Mouse (Mus musculus) CH12.LX (cell line): ENCODE data around the gene Phf23. TPM values are rescaled to one million over a fixed set of nuclear protein-coding genes. Genes with fewer than 3 reads are reported as not detected.

Experiments
- DNase-seq: peaks from one replicate; pipeline ENCODE4 v3.0.0-alpha.2; 2013; ENCODE audit errors: extremely low read depth
- H3K27ac ChIP-seq: 2 replicates; pipeline ENCODE4 v1.5.1; 2012; ENCODE audit warnings: low read depth, mild to moderate bottlenecking, control low read depth, moderate library complexity; ENCODE audit not compliant: insufficient read depth
- H3K27me3 ChIP-seq: replicated peaks from 2 replicates; pipeline ENCODE3; 2012; ENCODE audit warnings: inconsistent platforms
- H3K36me3 ChIP-seq, 2 experiments: replicated peaks in 1 of 2; 2 replicates each; pipeline versions ENCODE3 to v1.6.1; 2012; ENCODE audit warnings: inconsistent platforms in 1 of 2, low read length in 1 of 2, mild to moderate bottlenecking in 1 of 2, mixed read lengths in 1 of 2, moderate library complexity in 1 of 2; ENCODE audit not compliant: control insufficient read depth in 1 of 2, insufficient read depth in 1 of 2
- H3K4me1 ChIP-seq, 2 experiments: 2 replicates each; pipeline ENCODE4 v1.6.1; 2012; ENCODE audit warnings: inconsistent platforms in 1 of 2, moderate library complexity in 1 of 2; ENCODE audit not compliant: insufficient read depth in 2 of 2, control insufficient read depth in 1 of 2
- H3K4me2 ChIP-seq: 2 replicates; pipeline ENCODE4 v1.6.1; 2012; ENCODE audit warnings: low read depth, mild to moderate bottlenecking, control low read depth; ENCODE audit not compliant: poor library complexity, insufficient read depth, severe bottlenecking
- H3K4me3 ChIP-seq, 3 experiments: fragments of 150-350 bp in 1 of 3; sonication (generic) in 1 of 3; replicated peaks in 1 of 3; 2 replicates each; pipeline versions ENCODE3 to v1.5.1; 2011 to 2012; ENCODE audit warnings: low read depth in 2 of 3, low read length in 2 of 3, mild to moderate bottlenecking in 2 of 3, moderate library complexity in 2 of 3, control low read depth in 1 of 3, improper control_type of control experiment in 1 of 3, inconsistent platforms in 1 of 3, mixed read lengths in 1 of 3; ENCODE audit not compliant: poor library complexity in 1 of 3
- H3K79me2 ChIP-seq: replicated peaks from 2 replicates; pipeline ENCODE4 v1.6.1; 2012; ENCODE audit warnings: mild to moderate bottlenecking, moderate library complexity; ENCODE audit not compliant: control insufficient read depth, poor library complexity, insufficient read depth, severe bottlenecking; ENCODE audit errors: extremely low read depth
- H3K9ac ChIP-seq: 2 replicates; pipeline ENCODE4 v1.6.1; 2012; ENCODE audit warnings: low read depth, mild to moderate bottlenecking, control low read depth, moderate library complexity; ENCODE audit not compliant: insufficient read depth
- H3K9me3 ChIP-seq: replicated peaks from 2 replicates; pipeline ENCODE3; 2012; ENCODE audit warnings: low read length, inconsistent platforms, mixed read lengths
- BHLHE40 ChIP-seq: IDR thresholded peaks from 2 replicates; pipeline ENCODE4 v1.6.1; 2011; ENCODE audit warnings: mild to moderate bottlenecking, low read depth, low read length, improper control_type of control experiment
- CHD2 ChIP-seq: IDR thresholded peaks from 2 replicates; pipeline ENCODE4 v1.6.1; 2011; ENCODE audit warnings: low read length, improper control_type of control experiment
- CTCF ChIP-seq, 2 experiments: IDR thresholded peaks in 1 of 2; conservative IDR thresholded peaks in 1 of 2; 2 replicates each; pipeline ENCODE4 v1.5.1; 2011 to 2012; ENCODE audit warnings: low read depth in 2 of 2, low read length in 2 of 2, improper control_type of control experiment in 1 of 2, inconsistent platforms in 1 of 2, mild to moderate bottlenecking in 1 of 2, moderate library complexity in 1 of 2
- E2F4 ChIP-seq: IDR thresholded peaks from 2 replicates; pipeline ENCODE4 v1.6.1; 2011; ENCODE audit warnings: low read depth, low read length, improper control_type of control experiment; ENCODE audit not compliant: insufficient replicate concordance
- ETS1 ChIP-seq: conservative IDR thresholded peaks from 2 replicates; pipeline ENCODE4 v1.6.1; 2012; ENCODE audit warnings: low read depth, mild to moderate bottlenecking, inconsistent platforms, low read length, improper control_type of control experiment, moderate library complexity
- KAT2A ChIP-seq: IDR thresholded peaks from 2 replicates; pipeline ENCODE4 v1.6.1; 2012; ENCODE audit warnings: low read length, improper control_type of control experiment, inconsistent platforms; ENCODE audit not compliant: insufficient replicate concordance
- MAFK ChIP-seq: IDR thresholded peaks from 2 replicates; pipeline ENCODE4 v1.6.1; 2011; ENCODE audit warnings: low read length, improper control_type of control experiment; ENCODE audit not compliant: insufficient replicate concordance
- MAX ChIP-seq: IDR thresholded peaks from 2 replicates; pipeline ENCODE4 v1.6.1; 2011; ENCODE audit warnings: low read length, improper control_type of control experiment
- MEF2A ChIP-seq: IDR thresholded peaks from 2 replicates; pipeline ENCODE4 v1.6.1; 2014; ENCODE audit warnings: low read depth, mild to moderate bottlenecking, inconsistent platforms, low read length, improper control_type of control experiment, borderline replicate concordance
- MXI1 ChIP-seq: IDR thresholded peaks from 2 replicates; pipeline ENCODE4 v1.6.1; 2011; ENCODE audit warnings: mild to moderate bottlenecking, low read depth, low read length, improper control_type of control experiment
- MYC ChIP-seq: IDR thresholded peaks from 2 replicates; pipeline ENCODE4 v1.6.1; 2011; ENCODE audit warnings: low read depth, mild to moderate bottlenecking, improper control_type of control experiment, low read length
- NELFE ChIP-seq: IDR thresholded peaks from 2 replicates; pipeline ENCODE4 v1.6.1; 2011; ENCODE audit warnings: low read depth, low read length, improper control_type of control experiment
- NRF1 ChIP-seq: IDR thresholded peaks from 2 replicates; pipeline ENCODE4 v1.6.1; 2014; ENCODE audit warnings: low read depth, mild to moderate bottlenecking, inconsistent platforms, low read length, improper control_type of control experiment, moderate library complexity
- PAX5 ChIP-seq: IDR thresholded peaks from 2 replicates; pipeline ENCODE4 v1.6.1; 2012; ENCODE audit warnings: low read length, inconsistent platforms, mixed read lengths
- POLR2A ChIP-seq: IDR thresholded peaks from 2 replicates; pipeline ENCODE4 v1.6.1; 2011; ENCODE audit warnings: low read depth, mild to moderate bottlenecking, improper control_type of control experiment, low read length
- RAD21 ChIP-seq: IDR thresholded peaks from 2 replicates; pipeline ENCODE4 v1.6.1; 2011; ENCODE audit warnings: low read depth, mild to moderate bottlenecking, low read length, improper control_type of control experiment, moderate library complexity
- SIN3A ChIP-seq: IDR thresholded peaks from 2 replicates; pipeline ENCODE4 v1.6.1; 2012; ENCODE audit warnings: low read length, improper control_type of control experiment, inconsistent platforms
- SMC3 ChIP-seq: IDR thresholded peaks from 2 replicates; pipeline ENCODE4 v1.6.1; 2011; ENCODE audit warnings: low read depth, low read length, improper control_type of control experiment
- TBP ChIP-seq: conservative IDR thresholded peaks from 2 replicates; pipeline ENCODE4 v1.6.1; 2011; ENCODE audit warnings: low read depth, low read length, improper control_type of control experiment
- TCF12 ChIP-seq: IDR thresholded peaks from 2 replicates; pipeline ENCODE4 v1.6.1; 2014; ENCODE audit warnings: low read depth, mild to moderate bottlenecking, inconsistent platforms, low read length, improper control_type of control experiment
- UBTF ChIP-seq: IDR thresholded peaks from 2 replicates; pipeline ENCODE4 v1.6.1; 2012; ENCODE audit warnings: low read depth, mild to moderate bottlenecking, inconsistent platforms, low read length, improper control_type of control experiment, moderate library complexity
- USF1 ChIP-seq: IDR thresholded peaks from 2 replicates; pipeline ENCODE4 v1.6.1; 2014; ENCODE audit warnings: low read depth, mild to moderate bottlenecking, inconsistent platforms, low read length, improper control_type of control experiment
- ZKSCAN1 ChIP-seq: IDR thresholded peaks from 2 replicates; pipeline ENCODE4 v1.6.1; 2012; ENCODE audit warnings: low read depth, inconsistent platforms, low read length, improper control_type of control experiment, borderline replicate concordance
- ZNF384 ChIP-seq: IDR thresholded peaks from 2 replicates; pipeline ENCODE4 v1.6.1; 2012; ENCODE audit warnings: low read depth, low read length, improper control_type of control experiment, inconsistent platforms
- dilution Hi-C: fragments of 300-500 bp; cut with MboI; formaldehyde crosslinking; loops from 2 replicates; pipeline ENCODE4 v1.14.3; 2020; ENCODE audit warnings: low sequenced_read_pairs; ENCODE audit not compliant: extremely low pct_unique_long_range_greater_than_20kb, extremely low pct_ligation_motif_present
- in situ Hi-C: fragments of 300-500 bp; cut with MboI; formaldehyde crosslinking; loops from 3 replicates; pipeline ENCODE4 v1.14.3; 2019; ENCODE audit warnings: low sequenced_read_pairs, low pct_ligation_motif_present, low pct_unique_long_range_greater_than_20kb, mixed read lengths
- polyA plus RNA-seq: library from polyadenylated mRNA; unstranded; fragments of >175 nt; gene quantifications from 2 replicates; pipeline ENCODE4 v1.2.1, GENCODE M21; 2012; ENCODE audit warnings: low read depth; ENCODE audit not compliant: insufficient read length
- total RNA-seq, 2 experiments: library from RNA; depleted of rRNA; stranded (reverse); fragments of 300-350 nt in 1 of 2; fragments of >200 nt in 1 of 2; gene quantifications; 2 replicates each; pipeline ENCODE4 v1.2.3; 2012 to 2014

Gene Phf23
- total and polyA plus RNA-seq, 3 experiments, result 67.2 to 93.2 (median 69.0) TPM

DNA sequence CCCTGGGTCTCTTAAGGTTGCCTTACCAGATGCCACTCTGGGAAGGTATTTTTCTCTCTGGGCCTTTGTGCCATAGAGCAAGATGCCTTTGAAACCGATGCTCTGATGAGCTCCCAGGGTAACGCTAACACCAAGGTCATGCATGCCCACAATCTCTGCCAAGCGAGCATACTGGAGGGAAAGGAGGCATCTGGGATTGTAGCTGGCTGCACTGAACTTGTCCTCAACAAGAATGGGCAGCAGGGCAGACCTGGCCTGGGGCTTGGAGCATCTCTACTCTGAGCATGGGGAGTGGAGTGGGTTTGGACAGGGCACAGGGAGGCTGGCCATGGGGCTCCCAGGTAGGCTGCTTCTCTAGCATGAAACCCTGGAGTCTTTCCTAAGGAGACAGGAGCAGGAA, 17.8 kb downstream of the Phf23 start:
- no peak for DNase-seq
- H3K27me3 ChIP-seq, result no peaks in the 10 kb centered on the region
- no peaks in the 10 kb centered on the region for H3K9me3 ChIP-seq
- TF ChIP-seq SIN3A (no peak), ZKSCAN1 (no peak), PAX5 (no peak), UBTF (no peak), SMC3 (no peak), POLR2A (no peak), ZNF384 (no peak), NRF1 (no peak), ETS1 (no peak), USF1 (no peak)
- H3K79me2 ChIP-seq, result no peaks in the 10 kb centered on the region
- no peak overlapping the region for H3K4me3 ChIP-seq
- peaks cover 14 to 21% of the 10 kb centered on the region in 2 experiments for H3K4me1 ChIP-seq
- dilution Hi-C loops, result no loop called here
- no peak overlapping the region for H3K27ac ChIP-seq
- H3K4me2 ChIP-seq, result no peak overlapping the region
- in situ Hi-C loops, result loop anchor here (5.0 to 25.0 kb wide), 2 partner anchors 61 to 926 kb away; partner anchors contain the start of genes Per1 and Vamp2
- H3K36me3 ChIP-seq, result peaks cover 55 to 61% of the 10 kb centered on the region in 2 experiments
- H3K9ac ChIP-seq, result no peak overlapping the region

DNA sequence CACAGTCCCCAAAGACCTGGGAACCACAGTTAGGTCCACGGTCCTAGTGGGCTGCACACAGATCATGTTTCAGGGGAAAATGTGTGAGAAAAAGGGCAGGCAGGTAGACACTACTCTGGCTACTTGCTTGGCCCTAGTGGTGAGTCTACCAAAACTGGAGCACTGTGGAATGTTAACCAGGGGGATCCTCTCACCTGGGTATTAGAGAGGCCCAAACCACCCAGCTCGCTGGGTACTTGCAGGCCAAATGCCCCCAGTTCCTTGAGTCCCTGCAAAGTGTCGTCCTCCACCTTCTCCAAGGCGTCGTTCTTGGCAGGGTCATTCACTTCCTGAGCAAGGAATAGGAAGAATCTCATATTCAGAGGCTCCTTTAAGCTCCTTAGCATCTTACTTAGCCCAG, 18.5 kb downstream of the Phf23 start:
- DNase-seq, result no peak
- H3K9ac ChIP-seq, result peak overlapping the region; percentile 74; the same call in 1 of the 2 replicates
- no peaks in the 10 kb centered on the region for H3K9me3 ChIP-seq
- H3K36me3 ChIP-seq, result peaks cover 49 to 55% of the 10 kb centered on the region in 2 experiments
- in situ Hi-C loops, result loop anchor here (5.0 to 25.0 kb wide), 2 partner anchors 62 to 927 kb away; partner anchors contain the start of genes Per1 and Vamp2
- dilution Hi-C loops, result no loop called here
- H3K4me2 ChIP-seq, result peak overlapping the region; percentile 44; the same call in 1 of the 2 replicates
- H3K4me3 ChIP-seq, result no peak overlapping the region
- H3K4me1 ChIP-seq, result peaks cover 14 to 21% of the 10 kb centered on the region in 2 experiments
- H3K27ac ChIP-seq, result no peak overlapping the region
- no peaks in the 10 kb centered on the region for H3K27me3 ChIP-seq
- no peaks in the 10 kb centered on the region for H3K79me2 ChIP-seq
- TF ChIP-seq CHD2, result no peak

- in situ Hi-C loops, result loop anchor here (5.0 to 25.0 kb wide), 2 partner anchors 63 to 928 kb away; partner anchors contain the start of genes Per1 and Vamp2
- dilution Hi-C loops, result no loop called here
- Histone ChIP-seq H3K9me3 (no peaks in the 10 kb centered on the region), H3K4me1 (peaks cover 14 to 28% of the 10 kb centered on the region in 2 experiments), H3K27ac (peak within 1 kb of the TSS; percentile 36; the same call in 1 of the 2 replicates), H3K36me3 (peaks cover 40 to 45% of the 10 kb centered on the region in 2 experiments), H3K4me2 (peak within 1 kb of the TSS; percentile 54), H3K9ac (peak within 1 kb of the TSS; percentile 74), H3K27me3 (no peaks in the 10 kb centered on the region), H3K4me3 (peak within 1 kb of the TSS; percentile 67 to 72 (median 71)), H3K79me2 (no peaks in the 10 kb centered on the region)
- DNase-seq, result peak; percentile 92
- TF ChIP-seq BHLHE40 (no peak; the same call in 1 of the 2 replicates), TBP (0 out of 2 replicates have a peak, but pooled peaks have one; percentile 44), PAX5 (no peak), ZNF384 (no peak), MXI1 (peak; percentile 73), TCF12 (peak; percentile 77), MYC (peak; percentile 67; the same call in 1 of the 2 replicates), ETS1 (peak; percentile 42; the same call in 1 of the 2 replicates), MAFK (no peak), CTCF (conservative IDR thresholded peaks at IDR 0.05 in 1 of 2, IDR thresholded peaks at IDR 0.05 in 1 of 2; ENCODE audit: low read depth in 2 of 2, low read length in 2 of 2) (peak; percentile 53 to 80), NELFE (0 out of 2 replicates have a peak, but pooled peaks have one; percentile 10), RAD21 (peak; percentile 40), MEF2A (no peak), CHD2 (peak; percentile 47; the same call in 1 of the 2 replicates), E2F4 (no peak), MAX (peak; percentile 57; the same call in 1 of the 2 replicates), KAT2A (peak; percentile 92; the same call in 1 of the 2 replicates), SIN3A (peak; percentile 87)
Measured at GRCm38 (mm10) chr11:70014880-70015558, 19.4 kb downstream of the Phf23 start, which contains the start of gene Acadvl. Gene Acadvl, minus strand, starts transcription at chr11:70015411.
